Mouse (Mus musculus) left cerebral cortex, adult 9 months (tissue): Measurements from ENCODE around the gene Pdcd10.

Experiments
- DNase-seq, 2 experiments: peaks; one replicate each; pipeline ENCODE4 v3.0.0; 2022; ENCODE audit warnings: low spot score in 2 of 2

Gene Pdcd10

DNA sequence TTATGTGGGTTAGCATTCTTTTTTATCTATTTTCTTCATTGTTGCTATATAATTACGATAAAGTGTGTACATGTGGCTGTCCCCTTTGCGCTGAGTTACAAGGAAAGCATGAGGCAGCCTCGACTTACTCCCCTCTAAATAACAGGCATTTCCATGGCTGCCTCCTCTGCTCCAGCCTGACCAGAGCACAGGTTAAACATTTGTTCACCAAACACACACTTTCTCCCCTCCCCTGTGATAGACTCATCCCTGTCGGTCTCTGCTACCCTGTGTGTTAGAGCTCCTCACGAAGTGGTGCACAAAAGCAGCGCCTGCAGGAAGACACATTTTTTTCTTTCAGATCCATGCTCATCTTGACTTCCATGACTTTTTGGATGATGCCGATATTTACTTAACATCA is 82.0 kb downstream of the Pdcd10 start:
- DNase-seq = no peak

DNA sequence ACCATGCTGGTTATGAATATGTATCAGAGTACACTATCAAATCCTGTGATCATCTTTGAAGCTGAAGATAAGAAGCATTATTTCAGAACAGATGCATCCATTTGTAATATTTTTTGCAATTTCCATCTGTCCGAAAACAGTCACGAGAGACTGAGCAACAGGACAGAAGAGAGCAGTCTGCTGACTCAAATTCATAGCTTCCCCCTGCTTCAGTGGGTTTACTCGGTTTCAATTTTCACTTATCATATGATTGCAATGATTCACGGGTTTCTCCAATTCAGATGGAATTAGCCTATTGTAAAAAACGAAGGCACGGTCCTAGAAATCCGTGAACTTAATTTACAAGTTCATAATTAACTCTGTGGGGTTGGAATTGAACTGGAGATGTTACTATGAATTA is 88.5 kb downstream of the Pdcd10 start:
- DNase-seq = no peak
